Mouse (Mus musculus) B cell, adult 2 months (primary cell): ENCODE results near the gene Dclre1b.
"Not testable (repeated sequence)": the region's sequence is repeated elsewhere in the genome, so short reads cannot be mapped to it uniquely, and the experiment has no call there.

Source experiments
- DNase-seq, 2 experiments: peaks; one replicate each; pipeline ENCODE4 v3.0.0; 2022

The Dclre1b gene

DNA sequence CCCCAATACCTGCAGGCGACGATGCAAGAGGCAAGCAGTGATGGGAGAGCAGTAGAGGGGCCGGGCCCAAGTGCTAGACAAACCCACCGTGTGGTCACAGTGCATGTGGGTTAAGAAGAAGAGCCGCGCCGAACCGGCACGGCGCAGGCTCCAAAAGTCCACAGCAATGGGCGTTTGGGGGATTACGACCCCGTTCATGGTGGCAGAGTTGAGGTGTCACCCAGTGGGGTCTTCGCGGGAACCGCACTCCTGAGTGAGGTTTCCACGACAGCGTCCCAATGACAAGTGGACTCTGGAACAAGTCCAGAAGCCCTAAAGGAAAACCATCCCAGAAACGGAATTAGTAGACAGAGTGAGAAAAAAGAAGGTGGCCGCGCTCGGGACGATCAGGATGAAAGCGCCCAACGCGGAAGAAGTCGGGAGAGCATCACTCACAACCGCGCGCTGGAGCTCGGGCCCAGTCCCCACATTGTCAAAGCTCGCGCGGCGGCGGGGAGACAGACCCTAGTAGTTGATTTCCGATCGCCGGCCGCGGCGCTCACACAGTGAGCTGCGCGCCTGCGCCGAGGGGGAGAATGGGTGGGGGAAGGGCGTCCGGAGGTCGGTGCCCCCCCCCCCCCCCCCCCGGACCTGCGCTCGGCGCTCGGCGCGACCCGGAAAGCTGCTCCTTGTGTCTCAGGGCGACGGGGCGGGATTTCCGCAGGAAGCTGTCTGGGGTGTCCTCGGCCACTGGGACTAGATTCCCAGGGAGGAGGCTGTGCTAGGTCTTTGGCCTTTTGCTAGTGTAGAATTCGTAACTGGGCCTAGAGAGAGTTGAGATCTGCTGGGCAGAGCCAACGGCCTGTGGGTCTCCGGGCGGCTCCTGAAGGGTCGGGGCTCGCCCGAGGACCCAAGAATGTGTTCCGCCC, at the start of gene Dclre1b, which contains the start of the genes Ap4b1 and Gm43064:
TSS of gene Dclre1b (minus strand) at position 554 of the 908 bp plus-strand sequence.
TSS of gene Ap4b1 (plus strand) at position 630 of the 908 bp plus-strand sequence.
TSS of gene Gm43064 (plus strand) at position 683 of the 908 bp plus-strand sequence.
- DNase-seq = peak; percentile 91 to 92

DNA sequence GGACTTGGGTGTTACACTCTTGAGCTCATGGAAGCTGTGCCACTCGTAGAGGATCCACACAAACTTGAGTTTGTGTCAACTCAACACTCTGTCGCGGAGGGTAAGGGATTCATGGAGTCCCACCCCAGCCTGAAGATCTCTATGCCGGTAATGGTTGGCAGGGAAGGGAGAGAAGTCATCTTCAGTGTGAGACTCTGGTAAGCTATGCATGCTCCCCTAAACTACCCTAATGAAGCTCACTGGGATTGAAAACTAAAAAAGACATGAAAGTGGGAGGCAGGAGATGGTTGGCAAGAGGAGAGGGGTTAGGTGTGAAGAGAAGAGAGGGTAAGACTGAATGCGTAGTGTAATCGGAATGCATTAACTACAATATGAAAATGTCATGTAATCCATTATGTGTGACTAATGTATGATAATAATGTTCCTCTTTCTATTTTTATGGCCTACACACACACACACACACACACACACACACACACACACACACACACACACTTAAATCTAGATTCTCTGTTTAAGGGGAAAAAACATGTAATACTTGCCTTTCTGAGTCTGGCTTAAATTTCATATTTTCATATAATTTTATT, 48.8 kb upstream of the Dclre1b start:
- peak; percentile 42 to 50 for DNase-seq

DNA sequence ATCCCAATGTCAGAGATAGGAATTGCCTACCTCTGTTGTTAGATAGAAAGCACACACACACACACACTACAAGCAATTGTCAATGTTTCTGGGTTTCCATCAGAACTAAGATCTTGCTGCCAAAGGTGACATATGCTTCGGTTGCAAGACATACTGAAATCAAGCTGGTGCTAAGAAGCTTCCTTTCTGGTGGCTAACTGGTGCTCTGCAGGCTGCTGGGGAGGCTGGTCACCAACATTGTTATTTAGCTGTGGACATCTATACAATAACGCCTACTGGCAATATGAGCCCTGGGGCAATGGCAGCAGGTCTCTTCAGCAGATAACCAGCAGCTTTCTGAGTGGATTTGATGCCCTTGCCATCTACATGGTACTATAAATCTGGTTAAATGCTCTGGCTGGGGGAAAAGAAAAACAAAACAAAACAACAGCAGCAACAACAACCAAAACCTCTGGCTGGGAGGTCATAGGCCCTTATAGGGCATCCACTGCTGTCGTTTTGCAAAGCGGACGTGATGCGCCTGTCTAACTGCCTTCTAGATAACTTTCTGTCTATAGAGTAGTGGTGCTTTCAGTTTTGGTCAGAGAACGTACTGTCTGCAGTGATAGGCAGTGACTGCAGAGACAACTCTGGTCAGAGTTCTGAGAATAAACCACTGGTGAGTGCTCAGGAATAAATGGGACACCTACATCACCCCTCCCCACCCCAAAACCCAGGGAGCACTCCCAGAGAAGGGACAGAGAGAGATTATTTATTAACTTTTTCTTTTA, 48.0 kb upstream of the Dclre1b start:
- peak in 1 of 2 experiments; percentile 30 for DNase-seq

DNA sequence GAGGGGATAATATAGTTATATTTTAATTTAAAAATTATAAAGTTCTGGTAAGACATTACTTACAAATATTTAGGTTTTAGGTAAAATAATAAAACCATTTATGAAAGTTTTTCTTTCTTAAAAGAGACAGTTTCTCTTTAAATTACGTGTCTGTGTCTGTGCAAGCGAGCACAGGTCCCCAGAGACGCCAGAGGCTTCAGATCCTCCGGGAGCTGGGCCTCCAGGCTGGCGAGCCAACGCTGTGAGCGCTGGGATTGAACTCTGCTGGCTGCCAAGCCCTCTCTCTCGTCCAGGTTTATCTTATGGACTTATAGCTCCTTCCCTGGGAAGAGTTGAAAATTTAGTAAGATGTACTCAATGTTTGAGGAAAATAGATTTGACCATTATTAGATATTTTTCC, 44.6 kb upstream of the Dclre1b start:
- no peak for DNase-seq

DNA sequence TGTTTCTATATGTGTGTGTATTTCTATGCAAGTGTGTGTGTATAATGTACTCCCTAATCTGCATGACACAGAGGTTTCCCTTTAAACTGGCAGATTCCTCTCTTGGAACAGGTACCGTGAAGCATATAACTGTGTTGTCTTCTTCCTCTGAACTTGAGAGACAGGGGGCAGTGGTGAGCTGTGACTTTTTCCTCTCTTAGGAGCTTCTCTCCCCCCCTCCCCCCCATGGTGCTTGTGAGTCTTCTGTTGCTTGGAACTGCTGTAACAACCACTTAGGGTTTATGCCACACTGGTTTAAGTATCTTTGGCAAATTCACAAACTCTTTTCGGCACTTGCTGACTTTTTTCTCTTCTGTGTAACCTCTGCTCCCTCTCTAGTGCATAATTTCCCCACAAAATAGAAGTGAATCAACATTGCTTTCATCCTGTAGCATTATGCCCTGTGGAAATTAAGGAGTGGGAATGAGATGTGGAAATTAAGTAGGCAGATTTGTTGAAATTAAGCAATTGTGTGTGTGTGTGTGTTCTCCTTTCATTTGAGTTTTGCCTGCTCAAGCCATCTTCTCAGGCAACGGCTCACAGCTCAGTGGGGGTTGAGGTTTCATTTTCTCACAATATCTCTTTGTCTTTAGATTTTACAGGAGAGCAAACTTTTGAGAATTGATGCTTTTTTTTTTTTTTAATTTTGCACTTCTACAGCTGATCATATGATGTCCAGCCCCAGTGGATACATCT, 43.5 kb upstream of the Dclre1b start:
- peak; percentile 82 to 87 for DNase-seq

DNA sequence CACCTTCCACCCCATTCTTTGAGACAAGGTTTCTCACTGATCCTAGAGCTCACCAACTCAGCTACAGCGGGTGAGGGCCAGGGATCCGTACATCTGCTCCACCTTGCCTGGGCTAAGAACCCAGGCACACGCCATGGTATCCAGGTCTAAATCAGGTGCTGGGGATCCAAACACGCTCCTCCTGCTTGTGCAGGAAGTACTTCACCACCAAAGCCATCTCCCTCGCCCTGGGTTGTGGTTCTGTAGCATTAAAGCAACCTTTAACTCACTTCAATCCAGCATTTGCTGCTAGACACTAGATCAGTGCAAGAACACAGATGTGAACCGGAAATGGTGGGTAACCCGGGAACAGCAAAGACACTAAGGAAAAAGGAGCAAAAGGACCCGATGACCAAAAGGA, 42.6 kb upstream of the Dclre1b start:
- DNase-seq = no peak

DNA sequence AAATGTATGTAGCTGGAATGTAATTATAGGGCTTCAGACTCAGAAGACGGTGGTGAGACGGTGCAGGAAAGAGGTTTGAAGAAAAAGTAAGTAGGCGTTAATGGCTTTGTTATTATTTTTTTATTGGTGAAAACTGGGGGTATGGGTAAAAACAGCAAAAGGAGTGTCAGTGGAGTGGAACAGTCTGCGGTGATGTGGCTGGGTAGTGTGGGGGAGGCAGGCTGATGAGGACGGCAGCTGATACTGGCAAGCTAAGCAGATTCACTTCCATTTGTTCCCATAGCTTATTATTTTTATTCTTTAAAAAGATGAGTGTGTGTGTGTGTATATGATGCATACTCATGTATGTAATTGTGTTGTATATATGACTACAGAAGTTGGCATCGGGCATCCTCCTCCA, 42.2 kb upstream of the Dclre1b start:
- no peak for DNase-seq

DNA sequence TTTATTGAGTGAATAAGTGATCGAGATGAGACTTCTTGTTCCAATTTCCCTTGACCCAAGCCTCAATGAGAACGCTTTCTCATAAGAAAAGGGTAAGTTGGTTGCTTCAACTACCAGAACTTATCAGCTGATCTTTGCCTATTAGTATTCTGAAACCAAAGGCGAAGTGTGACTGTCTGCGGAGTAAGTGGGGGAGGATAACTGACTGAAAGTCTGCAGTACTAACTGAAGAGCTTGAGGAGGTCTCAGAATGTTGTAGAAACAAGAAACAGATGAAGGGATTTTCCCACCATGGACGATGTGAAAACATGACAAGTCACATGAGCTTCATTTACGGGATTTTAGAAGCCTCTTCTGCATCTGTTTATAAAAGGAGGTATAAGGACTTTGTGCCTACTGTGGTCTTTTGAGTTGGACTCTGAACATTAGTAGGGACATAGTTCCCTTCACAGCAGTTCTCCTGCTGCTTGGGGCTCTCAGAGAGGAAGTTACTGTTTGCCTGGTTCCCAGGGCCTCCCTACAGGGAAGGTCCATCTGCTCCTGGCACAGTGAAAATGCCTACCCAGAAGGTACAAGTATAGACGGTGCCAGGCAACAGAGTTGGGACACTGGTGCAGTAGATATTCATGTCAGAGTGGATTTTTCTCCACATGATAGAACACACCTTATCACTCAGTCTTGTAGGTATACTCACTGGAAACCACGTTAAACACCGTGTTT, 41.6 kb upstream of the Dclre1b start:
- DNase-seq = peak in 1 of 2 experiments; percentile 10

DNA sequence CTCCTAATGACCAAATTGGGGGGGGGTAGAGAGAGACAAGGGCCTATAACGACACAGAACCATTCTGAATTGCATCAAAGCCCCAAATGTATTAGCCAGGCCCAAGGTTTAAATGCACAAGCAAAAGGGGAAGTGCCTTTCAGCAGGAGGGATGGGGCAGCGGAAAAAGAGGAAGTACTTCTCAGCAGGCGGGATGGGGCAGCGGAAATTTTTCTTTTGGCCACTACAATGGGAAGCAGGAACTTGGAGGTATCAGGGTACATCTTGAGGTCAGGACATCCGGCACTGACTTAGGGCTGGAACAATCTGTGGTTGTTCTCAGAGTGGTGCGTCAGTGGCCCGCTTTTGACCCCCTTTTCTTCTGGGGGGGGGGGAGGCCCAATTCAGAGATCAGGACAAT, 31.7 kb upstream of the Dclre1b start:
- peak; percentile 55 to 66 for DNase-seq

DNA sequence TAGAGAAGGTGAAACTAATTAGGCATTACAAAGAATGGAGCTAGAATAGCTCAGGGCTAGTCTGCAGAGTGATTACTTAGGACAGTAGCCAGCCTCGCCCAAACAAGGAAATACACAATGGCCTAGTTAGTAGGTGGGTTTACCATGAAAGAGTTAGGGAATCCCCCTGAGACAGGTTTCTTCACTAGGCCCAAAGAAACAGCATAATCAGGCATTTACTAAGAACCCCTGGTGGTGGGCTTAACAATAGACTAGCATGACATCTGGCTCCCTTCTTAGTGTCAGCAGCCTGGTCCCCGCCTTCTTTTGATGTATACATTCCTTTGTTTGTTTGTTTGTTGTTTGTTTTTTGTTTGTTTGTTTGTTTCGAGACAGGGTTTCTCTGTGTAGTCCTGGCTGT, 31.0 kb upstream of the Dclre1b start:
- not testable (repeated sequence) for DNase-seq

DNA sequence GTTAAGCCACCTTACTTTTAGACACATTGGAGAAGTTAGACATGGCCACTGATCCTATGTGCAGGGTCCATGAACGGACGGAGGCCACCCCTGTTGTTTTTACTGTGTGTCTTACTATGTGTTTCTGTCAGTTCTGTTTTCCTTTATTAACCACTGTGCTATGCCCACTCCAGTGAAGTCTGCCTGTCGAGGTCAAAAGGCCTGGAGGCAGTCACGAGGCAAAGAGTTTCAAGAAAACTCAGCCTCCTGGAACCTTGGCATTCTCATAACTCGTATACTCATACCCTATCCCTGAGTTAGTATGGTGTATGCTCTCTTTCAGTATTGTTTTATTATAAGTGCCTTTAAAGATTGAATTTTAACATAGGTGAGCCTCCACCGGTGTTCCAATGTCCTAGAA, 30.5 kb upstream of the Dclre1b start:
- no peak for DNase-seq

DNA sequence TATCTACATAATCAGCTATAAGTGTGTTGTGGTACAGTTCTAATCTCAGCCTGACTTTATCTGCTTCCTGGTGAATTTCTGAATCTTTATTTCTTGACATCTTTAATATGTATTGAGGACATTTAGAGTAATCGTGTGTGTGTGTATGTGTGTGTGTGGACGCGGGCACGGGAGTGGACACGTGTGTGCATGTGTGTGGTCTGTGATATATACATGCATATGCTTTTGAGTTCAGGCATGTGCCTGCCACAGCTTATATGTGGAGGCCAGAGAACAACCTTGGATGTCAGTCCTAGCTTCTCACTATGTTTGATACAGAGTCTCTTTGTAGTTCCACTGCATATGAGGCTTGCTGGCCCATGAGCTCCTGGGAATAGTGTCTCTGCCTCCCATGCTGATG, 27.2 kb upstream of the Dclre1b start:
- no peak for DNase-seq

DNA sequence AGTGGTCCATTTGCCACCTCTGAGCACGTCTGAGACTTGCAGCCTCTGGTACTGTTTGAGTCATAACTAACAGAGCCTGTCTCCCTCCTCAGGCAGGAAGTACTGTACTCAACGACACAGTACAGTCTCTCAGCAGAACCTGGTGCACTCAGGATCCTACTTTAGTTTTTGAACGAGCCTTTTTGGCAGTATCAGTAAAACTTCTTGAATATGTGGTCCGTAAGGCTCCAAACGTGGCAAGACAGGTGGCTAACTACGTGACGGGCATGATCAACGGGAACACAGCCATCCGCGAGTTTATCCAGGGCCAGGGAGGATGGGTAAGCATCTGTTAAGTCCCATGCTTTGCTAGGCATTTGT, 26.7 kb upstream of the Dclre1b start:
- no peak for DNase-seq

DNA sequence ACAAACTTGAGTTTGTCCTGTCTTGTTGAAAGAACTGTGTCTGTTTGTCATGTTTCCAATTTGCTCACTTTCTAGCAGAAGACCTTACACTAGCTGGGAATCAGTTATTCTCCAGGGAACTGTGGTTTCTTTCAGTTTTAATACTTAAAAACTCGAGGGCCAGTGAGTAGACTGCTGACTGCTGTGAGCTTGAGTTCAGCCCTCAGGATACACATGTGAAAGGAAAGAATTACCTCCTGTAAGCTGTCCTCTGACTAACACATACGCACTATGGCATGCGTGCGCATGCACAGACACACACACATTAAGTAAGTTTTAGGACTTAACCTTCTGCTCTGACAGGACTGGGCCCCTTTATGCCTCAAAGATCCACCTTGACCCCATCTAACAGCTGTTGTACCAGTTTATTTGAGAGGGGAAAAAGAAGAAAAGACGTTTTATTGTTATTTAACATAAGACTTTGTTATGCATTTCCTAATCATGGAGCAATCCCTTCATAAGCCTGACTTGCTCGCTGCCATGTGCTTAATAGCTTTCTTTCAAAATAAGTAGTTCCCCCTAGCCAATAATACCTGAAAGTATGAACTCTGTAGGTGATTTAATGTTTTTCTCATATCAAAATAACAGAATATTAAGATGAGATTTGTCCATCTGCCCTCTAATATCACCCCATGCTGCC, 26.2 kb upstream of the Dclre1b start:
- DNase-seq = no peak

DNA sequence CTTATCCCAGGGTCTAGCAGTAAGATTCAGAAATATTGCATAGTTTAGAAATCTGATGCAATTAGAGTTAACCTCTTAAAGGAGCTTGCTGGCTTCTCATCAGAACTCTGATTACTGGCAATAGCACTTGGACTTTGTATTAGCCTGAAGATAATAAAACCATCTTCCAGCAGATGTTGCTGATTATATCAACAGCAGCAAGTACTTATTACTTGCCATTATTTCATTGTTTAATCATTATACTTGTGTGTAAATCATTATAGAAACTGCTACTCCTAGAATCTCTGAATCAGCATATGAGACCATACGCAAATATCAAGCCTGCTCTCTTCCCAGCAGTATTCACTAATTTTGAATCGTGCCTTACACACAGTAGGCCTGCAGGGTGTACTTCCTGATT, 24.8 kb upstream of the Dclre1b start:
- no peak for DNase-seq

DNA sequence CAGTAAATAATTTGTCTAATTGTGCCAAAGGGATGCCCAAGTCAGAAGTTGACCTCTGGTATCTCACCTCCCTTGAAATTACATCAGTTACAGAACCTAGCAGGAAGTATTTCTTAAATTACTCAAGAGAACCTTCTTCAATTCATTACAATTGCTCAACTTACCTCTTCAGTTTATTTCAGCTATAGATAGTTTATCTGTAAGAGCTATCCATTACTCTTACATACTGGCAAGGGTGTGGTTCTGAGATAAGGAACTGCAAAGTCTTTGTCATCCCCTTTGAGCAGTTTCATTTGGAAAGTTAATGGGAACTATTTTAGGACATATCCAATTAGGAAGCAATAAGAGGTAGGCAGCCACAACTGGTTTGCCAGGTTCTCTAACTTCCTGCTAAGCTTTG, 23.2 kb upstream of the Dclre1b start, which contains the start of gene Bcl2l15:
TSS of gene Bcl2l15 (plus strand) at position 176 of the 400 bp plus-strand sequence.
- DNase-seq = no peak

DNA sequence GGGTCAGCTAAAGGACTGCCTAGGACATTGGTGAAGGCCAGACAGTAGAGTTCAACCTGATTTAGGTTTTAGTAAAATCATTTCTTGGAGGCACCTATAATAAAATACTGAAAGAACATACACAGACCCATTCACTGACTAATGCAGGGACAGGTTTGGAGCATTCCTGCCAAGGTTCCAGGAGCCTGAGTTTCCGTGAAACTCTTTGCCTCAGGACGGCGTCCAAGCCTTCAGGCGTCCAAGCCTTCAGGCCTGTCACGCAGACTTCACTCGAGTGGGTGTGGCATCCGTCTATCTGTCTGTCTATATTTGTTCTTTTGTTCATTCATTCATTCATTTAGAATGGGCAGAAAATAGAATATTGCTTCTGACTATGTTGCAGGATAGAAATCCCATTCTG, 21.9 kb upstream of the Dclre1b start:
- no peak for DNase-seq

DNA sequence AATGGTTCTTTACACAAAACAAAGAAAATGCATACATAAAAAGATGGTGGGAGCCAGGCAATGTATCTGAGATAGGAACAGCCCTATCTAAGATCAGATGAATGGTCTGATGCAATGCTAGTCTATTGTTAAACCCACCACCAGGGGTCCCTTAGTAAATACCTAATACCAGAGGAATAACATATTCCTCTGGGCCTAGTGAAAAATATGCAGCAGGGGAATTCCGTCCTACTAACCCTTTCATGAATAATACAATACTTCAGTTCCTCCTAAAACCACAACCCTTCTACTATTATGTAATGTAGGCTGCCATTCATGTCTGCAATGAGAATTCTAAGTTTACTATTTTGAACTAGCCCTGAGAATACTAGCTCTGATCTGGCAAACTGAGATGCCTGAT, 21.4 kb upstream of the Dclre1b start:
- DNase-seq = peak in 1 of 2 experiments; percentile 44

DNA sequence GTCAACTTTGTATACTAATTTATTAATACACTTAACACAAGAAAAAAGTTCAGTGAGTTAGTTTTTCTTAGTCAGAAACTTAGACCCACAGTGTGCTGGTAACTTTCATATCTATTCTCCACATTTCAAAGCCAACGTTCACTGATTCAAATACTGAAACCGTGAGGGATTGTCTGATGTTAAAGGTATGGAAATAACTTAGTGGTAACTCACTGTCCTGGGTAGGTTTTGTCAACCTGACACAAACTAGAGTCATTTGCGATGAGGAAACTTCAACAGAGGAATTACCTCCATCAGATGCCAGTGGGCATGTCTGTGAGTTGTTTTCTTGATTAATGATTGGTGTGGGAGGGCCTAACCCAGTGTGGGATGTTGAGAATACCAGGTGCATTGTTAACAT, 19.8 kb upstream of the Dclre1b start:
- no peak for DNase-seq

DNA sequence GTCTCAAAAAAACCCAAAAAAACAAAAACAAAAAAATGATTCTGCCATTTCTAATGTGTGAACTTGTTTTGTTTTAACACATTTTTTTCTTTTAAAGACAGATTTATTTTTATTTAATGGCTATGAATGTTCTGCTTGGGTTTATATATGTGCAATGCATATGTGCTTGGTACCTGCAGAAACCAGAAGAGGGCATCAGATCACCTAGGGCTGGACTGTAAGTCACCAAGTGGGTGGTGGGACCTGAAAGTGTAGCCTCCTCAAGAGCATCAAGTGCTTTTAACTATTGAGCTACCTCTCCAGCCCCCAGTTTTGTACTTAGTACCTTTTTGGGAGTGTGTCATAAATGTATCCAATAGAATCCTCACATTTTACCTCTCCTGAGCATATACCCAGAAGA, 18.3 kb upstream of the Dclre1b start:
- DNase-seq = no peak

DNA sequence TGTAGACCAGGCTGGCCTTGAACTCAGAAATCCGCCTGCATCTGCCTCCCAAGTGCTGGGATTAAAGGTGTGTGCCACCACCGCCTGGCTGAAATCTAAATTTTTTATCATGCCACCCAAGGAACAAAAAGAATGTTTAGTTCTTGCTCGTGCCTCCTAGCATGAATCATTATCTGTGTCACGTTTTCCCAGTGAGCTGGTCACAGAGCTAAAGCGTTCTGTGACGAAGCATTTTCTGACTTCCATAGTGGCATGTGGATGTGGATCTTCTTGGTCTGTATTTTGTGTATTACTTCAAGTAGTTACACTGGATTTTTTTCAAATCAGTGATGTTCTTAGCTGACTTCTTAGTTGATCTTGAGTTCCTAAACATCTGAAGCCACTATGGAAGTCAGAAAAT, 1.7 kb upstream of the Dclre1b start:
- no peak for DNase-seq

DNA sequence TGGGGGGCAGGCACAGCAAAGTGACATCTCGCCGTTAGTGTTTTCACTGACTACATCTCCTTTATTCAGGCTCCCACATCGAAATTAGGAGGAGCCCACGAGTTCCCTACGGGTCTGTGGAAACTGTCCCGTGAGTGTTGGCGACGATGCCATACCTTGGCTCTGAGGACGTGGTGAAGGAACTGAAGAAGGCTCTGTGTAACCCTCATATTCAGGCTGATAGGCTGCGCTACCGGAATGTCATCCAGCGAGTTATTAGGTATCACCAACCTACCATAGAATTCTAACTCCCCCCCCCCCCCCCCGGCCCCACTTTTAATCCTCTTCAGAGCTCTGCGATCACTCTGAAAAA, 531 bp upstream of the Dclre1b start:
- DNase-seq = no peak
